Mouse (Mus musculus): ENCODE results near the gene Vopp1. TPM values are rescaled to one million over a fixed set of nuclear protein-coding genes. Genes with fewer than 3 reads are reported as not detected.

Vopp1 gene
- polyA plus RNA-seq, 1 experiment from 2014 or later: 46.5 TPM

DNA sequence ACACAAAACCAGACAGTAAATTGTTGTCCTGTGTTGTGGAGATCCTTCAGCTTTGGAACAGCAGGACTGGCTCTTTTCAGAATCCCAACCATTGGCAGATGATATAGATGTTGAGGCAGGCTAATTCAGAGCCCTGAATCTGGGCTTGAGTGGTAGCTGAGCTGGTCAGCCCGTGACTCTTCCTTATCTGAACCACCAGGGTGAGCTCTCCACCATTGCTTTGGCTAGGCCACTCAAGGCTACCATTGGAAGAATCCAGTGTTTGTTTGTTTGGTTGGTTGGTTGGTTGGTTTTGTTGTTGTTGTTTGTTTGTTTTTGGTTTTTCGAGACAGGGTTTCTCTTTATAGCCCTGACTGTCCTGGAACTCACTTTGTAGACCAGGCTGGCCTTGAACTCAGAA, 81.6 kb downstream of the Vopp1 start:
- Histone ChIP-seq H3K27me3 (no peaks in the 10 kb centered on the region), H3K4me3 (no peak overlapping the region), H3K4me2 (no peak overlapping the region), H3K9ac (no peak overlapping the region), H3K27ac (no peak overlapping the region), H3K9me3 (no peaks in the 10 kb centered on the region), H3K4me1 (no peaks in the 10 kb centered on the region), H3K36me3 (no peaks in the 10 kb centered on the region)
- no peak for ATAC-seq (ENCODE audit: insufficient number of reproducible peaks, low FRiP score, low TSS enrichment, low read depth)
- WGBS: 70% methylated on average over 2 of the region's 2 CpGs

DNA sequence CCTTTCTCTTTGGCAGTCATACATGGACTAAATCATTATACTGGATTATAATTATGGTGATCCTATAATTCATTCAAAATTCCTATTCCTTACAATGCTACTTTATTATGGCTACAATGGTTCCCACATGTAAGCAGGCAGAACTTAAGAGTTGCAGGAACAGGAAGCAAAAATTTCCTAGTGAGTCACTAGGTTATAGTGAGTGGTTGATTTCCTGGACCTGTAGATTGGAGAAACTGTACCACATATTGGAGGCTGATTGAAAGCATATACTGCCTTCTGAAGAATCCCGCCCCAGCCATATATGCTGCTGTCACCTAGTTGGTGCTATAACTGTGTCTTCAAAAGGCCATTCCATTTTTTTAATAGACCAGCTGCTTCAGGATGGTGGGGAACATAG, 82.2 kb downstream of the Vopp1 start:
- no peak overlapping the region for H3K4me2 ChIP-seq
- ATAC-seq (ENCODE audit: insufficient number of reproducible peaks, low FRiP score, low TSS enrichment, low read depth): no peak
- H3K4me1 ChIP-seq: no peaks in the 10 kb centered on the region

GRCm38 (mm10) chr6:57721347-57721746, 103.6 kb downstream of the Vopp1 start:
- H3K4me3 ChIP-seq: no peak overlapping the region
- H3K27ac ChIP-seq: no peak overlapping the region
- no peaks in the 10 kb centered on the region for H3K9me3 ChIP-seq
- H3K27me3 ChIP-seq: no peaks in the 10 kb centered on the region
- no peak for ATAC-seq (ENCODE audit: insufficient number of reproducible peaks, low FRiP score, low TSS enrichment, low read depth)
- H3K4me2 ChIP-seq: no peak overlapping the region
- 91% methylated on average over 1 of the region's 1 CpGs for WGBS
- H3K36me3 ChIP-seq: peaks cover 8% of the 10 kb centered on the region
- no peak overlapping the region for H3K9ac ChIP-seq
- H3K4me1 ChIP-seq: no peaks in the 10 kb centered on the region

More for the DNA sequence above, 82.2 kb downstream of the Vopp1 start:
- Histone ChIP-seq H3K4me3 (no peak overlapping the region), H3K9ac (no peak overlapping the region), H3K36me3 (peaks cover 4% of the 10 kb centered on the region; the same call in 1 of the 2 replicates), H3K9me3 (no peaks in the 10 kb centered on the region), H3K27me3 (no peaks in the 10 kb centered on the region), H3K27ac (no peak overlapping the region)
- 87% methylated on average over 1 of the region's 1 CpGs for WGBS

- Histone ChIP-seq H3K4me1 (no peaks in the 10 kb centered on the region), H3K36me3 (peaks cover 8% of the 10 kb centered on the region; the same call in 1 of the 2 replicates), H3K9ac (no peak overlapping the region), H3K4me2 (no peak overlapping the region), H3K4me3 (no peak overlapping the region), H3K27ac (no peak overlapping the region), H3K27me3 (no peaks in the 10 kb centered on the region), H3K9me3 (no peaks in the 10 kb centered on the region)
- 9% methylated on average over 1 of the region's 1 CpGs for WGBS
- no peak for ATAC-seq (ENCODE audit: insufficient number of reproducible peaks, low FRiP score, low TSS enrichment, low read depth)
Measured at GRCm38 (mm10) chr6:57711726-57712125, 113.2 kb downstream of the Vopp1 start.

DNA sequence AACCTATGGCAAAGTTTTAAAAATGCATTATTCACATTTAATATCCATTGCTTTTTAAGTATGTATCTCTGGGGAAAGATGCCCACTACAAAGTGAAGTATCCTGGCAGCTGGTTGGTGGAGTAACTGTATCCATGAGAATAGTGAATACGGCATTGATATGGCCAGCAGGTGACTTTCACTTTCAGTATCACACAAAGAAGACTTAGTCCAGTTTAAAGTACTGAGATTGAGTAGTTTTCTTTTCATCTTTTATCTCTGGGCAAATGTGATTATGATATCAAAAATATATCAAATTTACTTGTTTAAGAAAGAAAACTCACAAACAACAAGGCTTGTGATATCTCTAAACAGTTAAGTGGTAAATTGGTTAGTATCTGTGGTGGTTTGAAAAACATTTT, 118.2 kb downstream of the Vopp1 start:
- Histone ChIP-seq H3K4me1 (peaks cover 2% of the 10 kb centered on the region; the same call in 1 of the 2 replicates), H3K9me3 (no peaks in the 10 kb centered on the region), H3K27ac (no peak overlapping the region), H3K36me3 (no peaks in the 10 kb centered on the region), H3K27me3 (no peaks in the 10 kb centered on the region), H3K4me3 (no peak overlapping the region), H3K4me2 (no peak overlapping the region), H3K9ac (no peak overlapping the region)
- WGBS: 86% methylated on average over 1 of the region's 1 CpGs
- no peak for ATAC-seq (ENCODE audit: insufficient number of reproducible peaks, low FRiP score, low TSS enrichment, low read depth)

DNA sequence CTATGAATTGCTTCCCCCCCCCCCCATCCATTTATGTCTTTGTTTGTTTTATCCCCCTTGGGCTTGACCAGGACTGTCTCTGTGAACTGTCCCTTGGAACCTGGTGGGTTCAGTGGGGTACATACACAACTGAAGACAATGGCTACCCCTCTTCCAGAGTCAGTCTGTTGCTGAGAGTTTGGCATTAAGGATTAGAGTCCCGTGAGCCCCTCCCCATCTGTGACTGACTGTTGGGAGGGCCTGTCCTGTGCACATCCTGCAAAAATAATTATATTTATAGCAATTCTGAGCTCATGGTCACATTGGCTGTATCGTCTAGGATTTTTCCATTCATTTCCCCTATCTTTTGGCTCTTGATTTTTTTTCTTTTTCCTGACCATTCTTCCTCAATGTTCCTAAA, 121.3 kb downstream of the Vopp1 start:
- no peak for ATAC-seq (ENCODE audit: insufficient number of reproducible peaks, low FRiP score, low TSS enrichment, low read depth)
- no peaks in the 10 kb centered on the region for H3K9me3 ChIP-seq
- peak overlapping the region; percentile 76; the same call in 1 of the 2 replicates for H3K9ac ChIP-seq
- H3K4me1 ChIP-seq: peaks cover 4% of the 10 kb centered on the region; the same call in 1 of the 2 replicates
- no peaks in the 10 kb centered on the region for H3K36me3 ChIP-seq
- no peaks in the 10 kb centered on the region for H3K27me3 ChIP-seq
- WGBS: 21% methylated on average over 2 of the region's 2 CpGs
- peak overlapping the region; percentile 69 for H3K4me3 ChIP-seq
- H3K4me2 ChIP-seq: peak overlapping the region; percentile 59
- H3K27ac ChIP-seq: peak overlapping the region; percentile 97; the same call in 1 of the 2 replicates

- WGBS: under 1% methylated on average over 59 of the region's 59 CpGs
- ATAC-seq (ENCODE audit: insufficient number of reproducible peaks, low FRiP score, low TSS enrichment, low read depth): peak; percentile 100
- Histone ChIP-seq H3K27me3 (no peaks in the 10 kb centered on the region), H3K36me3 (no peaks in the 10 kb centered on the region), H3K4me1 (peaks cover 4% of the 10 kb centered on the region; the same call in 1 of the 2 replicates), H3K27ac (peak overlapping the region; percentile 97), H3K9ac (peak overlapping the region; percentile 76), H3K9me3 (no peaks in the 10 kb centered on the region), H3K4me2 (peak overlapping the region; percentile 59), H3K4me3 (peak overlapping the region; percentile 69)
Measured at GRCm38 (mm10) chr6:57702743-57703499, 122.0 kb downstream of the Vopp1 start.

GRCm38 (mm10) chr6:57702376-57702742, 122.6 kb downstream of the Vopp1 start, which contains the start of gene Lancl2:
Lancl2 (plus strand) TSS chr6:57702540.
- Histone ChIP-seq H3K4me2 (peak within 1 kb of the TSS; percentile 59), H3K36me3 (no peaks in the 10 kb centered on the region), H3K27me3 (no peaks in the 10 kb centered on the region), H3K4me3 (peak within 1 kb of the TSS; percentile 69), H3K27ac (peak within 1 kb of the TSS; percentile 97), H3K4me1 (peaks cover 4% of the 10 kb centered on the region; the same call in 1 of the 2 replicates), H3K9me3 (no peaks in the 10 kb centered on the region), H3K9ac (peak within 1 kb of the TSS; percentile 76)
- peak; percentile 4; the same call in 1 of the 2 replicates for ATAC-seq (ENCODE audit: insufficient number of reproducible peaks, low FRiP score, low TSS enrichment, low read depth)
- WGBS: 0% methylated on average over 10 of the region's 10 CpGs

GRCm38 (mm10) chr6:57701686-57702085, 123.3 kb downstream of the Vopp1 start:
- Histone ChIP-seq H3K9ac (no peak overlapping the region), H3K9me3 (no peaks in the 10 kb centered on the region), H3K36me3 (no peaks in the 10 kb centered on the region), H3K4me2 (peak overlapping the region; percentile 59; the same call in 1 of the 2 replicates), H3K4me3 (no peak overlapping the region; the same call in 1 of the 2 replicates), H3K27me3 (no peaks in the 10 kb centered on the region), H3K4me1 (peaks cover 4% of the 10 kb centered on the region; the same call in 1 of the 2 replicates), H3K27ac (no peak overlapping the region)
- WGBS: 64% methylated on average over 4 of the region's 4 CpGs
- no peak for ATAC-seq (ENCODE audit: insufficient number of reproducible peaks, low FRiP score, low TSS enrichment, low read depth)

- Histone ChIP-seq H3K9me3 (no peaks in the 10 kb centered on the region), H3K4me3 (no peak overlapping the region), H3K4me2 (no peak overlapping the region), H3K27ac (no peak overlapping the region), H3K4me1 (0 out of 2 replicates have a peak, but pooled peaks cover 2% of the 10 kb centered on the region), H3K9ac (no peak overlapping the region), H3K36me3 (peaks cover 15% of the 10 kb centered on the region; the same call in 1 of the 2 replicates), H3K27me3 (no peaks in the 10 kb centered on the region)
- no peak for ATAC-seq (ENCODE audit: insufficient number of reproducible peaks, low FRiP score, low TSS enrichment, low read depth)
- 79% methylated on average over 3 of the region's 3 CpGs for WGBS
Measured at GRCm38 (mm10) chr6:57693116-57693515, 131.8 kb downstream of the Vopp1 start.

DNA sequence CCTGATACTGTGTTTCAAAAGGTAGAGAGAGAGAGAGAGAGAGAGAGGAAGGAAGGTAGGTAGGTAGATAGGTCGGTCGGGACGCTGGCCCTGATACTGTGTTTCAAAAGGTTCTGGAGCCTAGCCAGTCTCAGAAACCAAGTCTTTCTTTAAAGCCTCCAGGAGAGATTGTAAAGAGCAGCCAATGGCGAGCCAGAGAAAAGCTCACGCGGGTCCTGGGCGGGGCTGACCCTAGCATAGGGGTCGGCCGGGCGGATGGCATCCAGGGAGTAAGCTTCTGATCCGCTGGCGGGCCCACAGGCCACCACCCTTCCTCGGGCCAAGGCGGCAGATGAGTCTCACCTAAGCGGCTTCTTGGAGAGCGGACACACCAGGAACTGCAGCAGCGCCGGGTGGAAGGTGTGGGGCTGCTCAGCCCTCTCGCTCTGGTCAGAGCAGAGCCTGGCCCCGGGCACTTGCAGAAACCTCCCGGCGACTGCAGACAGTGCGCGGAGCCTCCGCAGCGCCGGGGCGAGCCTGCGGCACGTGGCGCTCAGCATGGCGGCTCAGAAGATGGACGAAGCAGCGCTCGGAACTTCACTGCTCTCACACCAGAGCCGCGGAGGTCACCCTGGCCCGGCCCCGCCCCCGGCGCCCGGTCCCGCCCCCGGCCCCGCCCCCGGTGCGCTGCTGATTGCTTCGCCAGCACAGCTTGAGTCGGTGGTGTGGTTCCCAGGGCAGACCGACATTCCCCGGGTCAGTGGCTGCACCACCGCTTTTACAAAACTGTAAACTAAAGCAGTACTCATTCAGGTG, 133.3 kb downstream of the Vopp1 start, which contains the start of gene Pyurf:
Pyurf (minus strand) TSS at position 612 of the 795 bp plus-strand sequence.
- Histone ChIP-seq H3K4me1 (0 out of 2 replicates have a peak, but pooled peaks cover 2% of the 10 kb centered on the region), H3K9me3 (no peaks in the 10 kb centered on the region), H3K4me2 (peak within 1 kb of the TSS; percentile 59), H3K4me3 (peak within 1 kb of the TSS; percentile 64), H3K36me3 (peaks cover 18% of the 10 kb centered on the region; the same call in 1 of the 2 replicates), H3K27ac (peak within 1 kb of the TSS; percentile 91), H3K27me3 (no peaks in the 10 kb centered on the region), H3K9ac (peak within 1 kb of the TSS; percentile 43)
- 0% methylated on average over 52 of the region's 52 CpGs for WGBS
- ATAC-seq (ENCODE audit: insufficient number of reproducible peaks, low FRiP score, low TSS enrichment, low read depth): peak; percentile 96

All from limb, embryonic 15.5 days (tissue).